Mouse (Mus musculus) spleen, adult 18-20 months (tissue): ENCODE data around the gene Defb45.
A peak's percentile ranks its signal among the peaks of the same experiment; 100 is the strongest.

Source experiments
- DNase-seq, 2 experiments: peaks; one replicate each; pipeline ENCODE4 v3.0.0; 2022; ENCODE audit warnings: mixed read lengths in 2 of 2

The Defb45 gene

DNA sequence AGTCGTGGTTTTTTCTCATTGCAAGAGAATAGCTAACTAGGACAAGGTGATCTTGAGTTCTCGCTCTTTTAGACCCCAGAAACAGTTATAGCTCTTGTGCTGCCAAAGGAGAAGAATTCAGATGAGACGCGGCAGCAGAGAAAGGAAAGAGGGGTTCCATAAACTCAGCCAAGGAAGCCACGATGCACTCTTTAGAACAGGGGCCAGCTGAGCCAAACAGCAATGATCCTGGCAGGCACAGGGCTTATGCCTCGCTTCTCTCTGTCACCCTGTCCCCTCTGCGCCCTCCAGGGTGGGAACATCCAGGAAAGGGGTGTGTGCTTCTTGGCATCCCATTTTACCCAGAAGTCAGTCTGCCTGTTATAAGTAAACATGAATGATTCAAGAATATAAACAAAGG is at the start of gene Defb45:
TSS of gene Defb45 (minus strand) at position 101 of the 400 bp plus-strand sequence.
- DNase-seq = no peak

DNA sequence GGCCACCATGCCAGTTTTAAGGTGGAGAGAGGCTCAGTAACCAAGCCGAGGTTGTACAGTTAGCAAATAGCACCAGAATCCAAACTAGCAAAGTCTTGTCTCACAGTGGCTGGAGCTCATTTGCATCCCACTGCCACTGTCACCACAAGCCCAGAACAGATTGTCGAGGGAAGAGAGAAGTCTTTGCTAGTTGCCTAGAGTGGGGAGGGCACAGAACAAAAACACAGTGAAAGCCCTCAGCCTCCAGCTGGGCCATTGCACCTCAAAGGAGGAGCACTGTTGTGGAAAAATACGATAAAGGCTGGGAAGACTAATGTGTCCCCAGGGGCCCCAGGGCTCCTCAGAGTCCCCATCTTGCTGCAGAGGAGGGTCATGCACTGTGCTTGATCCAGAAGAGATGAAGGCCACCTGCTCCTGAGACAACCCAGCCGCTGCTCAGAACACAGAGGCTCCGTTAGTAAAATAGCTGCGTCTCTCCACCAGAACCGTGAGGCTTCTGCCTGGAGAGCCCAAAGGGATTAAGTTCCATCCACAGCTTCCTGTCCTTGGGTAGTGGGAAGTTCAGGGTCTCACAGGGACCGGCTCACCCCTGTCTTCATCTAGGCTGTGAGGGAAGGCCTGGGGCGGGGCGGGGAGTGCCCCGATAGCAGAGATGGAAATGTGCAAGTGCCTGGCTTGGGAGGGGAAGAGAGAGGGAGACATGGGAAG is 40.4 kb upstream of the Defb45 start:
- no peak for DNase-seq

DNA sequence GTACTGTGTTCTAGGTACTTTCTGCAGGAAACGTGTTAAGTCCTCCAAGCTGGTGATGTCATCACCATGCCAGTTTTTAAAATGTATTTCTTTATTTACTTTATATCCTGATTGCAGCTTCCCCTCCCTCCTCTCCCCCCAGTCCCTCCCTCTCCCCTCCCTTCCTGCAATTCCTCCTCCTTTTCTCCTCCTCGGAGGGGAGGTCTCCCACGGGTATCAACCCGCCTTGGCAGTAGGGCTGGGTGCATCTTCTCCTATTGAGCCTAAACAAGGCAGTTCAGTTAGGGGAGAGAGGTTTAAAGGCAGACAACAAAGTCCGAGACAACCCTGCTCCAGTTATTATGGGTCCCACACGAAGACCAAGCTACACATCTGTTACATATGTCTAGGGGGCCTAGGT is 39.7 kb upstream of the Defb45 start:
- DNase-seq = no peak

DNA sequence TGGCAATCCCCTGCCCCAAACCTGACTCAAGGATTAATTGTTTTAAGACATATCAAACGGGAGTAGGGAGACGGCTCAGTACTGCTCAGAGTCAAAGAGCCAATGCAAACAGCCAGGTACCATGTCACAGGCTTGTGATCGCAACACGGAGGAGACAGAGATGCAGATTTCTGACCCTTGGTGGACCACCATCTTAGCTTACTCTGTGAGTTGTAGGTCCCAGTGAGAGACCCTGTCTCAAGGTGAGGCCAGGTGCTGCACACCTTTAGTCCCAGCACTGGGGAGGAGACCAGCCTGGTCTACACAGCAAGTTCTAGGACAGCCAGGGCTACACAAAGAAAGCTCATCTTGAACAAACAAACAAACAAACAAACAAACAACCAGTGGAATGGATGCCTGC is 38.2 kb upstream of the Defb45 start:
- DNase-seq = no peak

DNA sequence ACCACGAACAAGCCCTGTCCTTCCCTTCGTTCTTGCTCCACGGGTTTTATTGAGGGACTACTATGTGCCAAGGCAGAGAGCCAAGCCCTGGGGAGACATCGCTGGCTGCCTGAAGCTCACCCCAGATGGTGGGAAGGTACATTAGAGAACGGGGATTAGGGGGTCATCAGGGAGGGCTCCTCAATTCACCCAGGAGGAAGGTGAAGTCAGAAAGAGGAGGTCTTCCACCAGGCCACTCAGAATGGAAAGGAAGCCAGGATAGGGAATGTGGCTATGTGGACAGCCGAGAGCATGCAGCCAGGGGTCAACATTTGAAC is 37.8 kb upstream of the Defb45 start:
- no peak for DNase-seq

DNA sequence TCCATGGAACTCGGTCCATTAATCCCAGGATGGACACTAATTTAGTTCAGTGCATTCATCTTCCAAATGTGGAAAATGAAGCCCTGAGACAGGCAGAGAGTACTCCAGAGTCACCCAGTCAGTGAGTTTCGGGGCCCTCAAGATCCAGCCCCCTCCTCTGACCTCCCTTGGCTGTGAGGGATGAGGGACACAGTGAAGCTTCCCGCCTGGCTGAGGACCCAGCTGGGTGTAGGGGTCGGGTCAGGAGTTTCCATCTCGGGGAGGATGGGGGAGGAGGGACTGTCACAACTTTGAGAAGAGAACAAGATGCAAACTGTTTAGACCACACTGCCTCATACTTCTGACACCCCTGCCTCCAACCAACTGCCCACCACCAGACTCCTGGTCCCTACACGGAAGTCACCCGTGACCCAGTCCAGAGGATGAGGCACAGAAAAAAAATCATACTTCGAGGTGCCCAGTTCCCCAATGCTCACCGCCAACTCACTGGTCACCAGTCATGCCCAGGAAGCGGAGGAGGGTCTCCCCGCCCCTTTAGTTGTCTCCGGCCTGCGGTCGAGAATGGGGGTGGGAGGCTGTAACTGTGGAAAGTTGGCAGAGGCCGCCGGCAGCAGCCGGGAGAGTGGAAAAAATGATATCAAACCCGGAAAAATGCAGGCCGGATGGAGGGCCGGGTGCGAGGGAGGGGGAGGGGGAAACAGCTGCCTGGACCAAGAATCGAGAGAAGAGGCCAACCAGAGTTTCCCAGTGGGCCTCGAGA is 37.2 kb upstream of the Defb45 start:
- DNase-seq = peak in 1 of 2 experiments; percentile 27

DNA sequence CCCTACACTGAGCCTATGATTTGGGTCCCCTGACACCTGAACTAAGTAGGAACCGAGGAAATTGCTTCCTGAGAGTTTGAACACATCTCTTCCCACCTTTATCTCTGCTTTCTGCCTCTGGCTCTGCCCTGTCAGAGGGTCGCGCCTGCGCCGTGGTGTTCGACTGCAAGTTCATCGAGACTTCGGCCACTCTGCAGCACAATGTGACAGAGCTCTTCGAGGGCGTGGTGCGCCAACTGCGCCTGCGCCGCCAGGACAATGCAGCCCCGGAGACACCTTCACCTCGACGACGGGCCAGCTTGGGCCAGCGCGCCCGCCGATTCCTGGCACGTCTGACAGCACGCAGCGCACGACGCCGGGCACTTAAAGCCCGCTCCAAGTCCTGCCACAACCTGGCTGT is 35.1 kb upstream of the Defb45 start:
- DNase-seq = no peak

DNA sequence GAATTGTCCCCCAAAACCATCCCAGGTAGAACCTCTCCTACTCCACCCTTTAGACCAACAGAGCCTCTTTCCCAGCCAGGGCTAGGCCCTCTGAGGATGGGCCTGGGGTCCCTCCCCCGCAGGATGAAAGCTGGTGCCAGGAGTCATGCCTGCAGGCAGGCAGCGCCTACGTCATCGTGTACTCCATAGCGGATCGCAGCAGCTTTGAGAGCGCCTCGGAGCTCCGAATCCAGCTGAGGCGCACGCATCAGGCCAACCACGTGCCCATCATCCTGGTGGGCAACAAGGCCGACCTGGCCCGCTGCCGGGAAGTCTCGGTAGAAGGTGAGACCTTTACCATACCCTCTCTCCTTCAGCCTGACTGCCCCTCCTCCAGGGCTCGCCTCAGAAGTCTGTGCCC is 34.1 kb upstream of the Defb45 start:
- DNase-seq = no peak

DNA sequence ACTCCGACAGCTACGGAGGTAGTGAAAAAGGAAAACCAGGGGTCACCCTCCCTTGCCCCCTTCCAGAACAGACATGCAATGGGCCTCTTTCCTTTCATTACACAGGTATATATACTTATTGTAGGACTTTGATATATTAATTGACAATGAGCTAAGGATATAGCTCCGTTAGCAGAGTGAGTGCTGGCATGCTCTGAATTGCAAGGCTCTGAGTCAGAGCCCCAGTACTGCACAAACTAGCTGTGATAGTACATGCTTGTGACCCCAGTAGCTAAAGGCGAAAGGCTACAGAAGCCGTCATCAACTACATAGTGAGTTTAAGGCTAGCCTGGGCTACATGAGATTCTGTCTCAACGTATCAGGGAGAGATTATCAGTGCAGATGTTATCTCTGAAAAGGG is 30.7 kb upstream of the Defb45 start:
- DNase-seq = no peak

DNA sequence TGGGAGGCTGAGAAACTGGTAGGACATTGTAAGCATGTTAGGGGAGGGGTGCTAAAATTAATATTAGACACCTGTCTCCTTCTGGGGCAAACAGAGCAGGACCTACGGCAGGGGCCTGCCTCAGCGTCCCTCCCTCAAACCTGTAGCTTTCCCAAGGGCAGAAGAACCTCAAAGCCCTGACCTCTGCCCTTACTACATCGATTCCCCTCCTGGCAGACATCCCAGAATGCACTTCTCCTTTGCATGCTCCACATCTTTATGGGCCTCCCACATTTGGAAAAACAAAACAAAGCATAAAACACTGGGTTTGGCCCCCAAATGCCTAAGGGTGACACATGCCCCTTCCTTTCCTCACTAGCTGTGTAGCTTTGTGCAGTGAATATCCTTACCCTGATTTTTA is 30.0 kb upstream of the Defb45 start:
- DNase-seq = no peak

DNA sequence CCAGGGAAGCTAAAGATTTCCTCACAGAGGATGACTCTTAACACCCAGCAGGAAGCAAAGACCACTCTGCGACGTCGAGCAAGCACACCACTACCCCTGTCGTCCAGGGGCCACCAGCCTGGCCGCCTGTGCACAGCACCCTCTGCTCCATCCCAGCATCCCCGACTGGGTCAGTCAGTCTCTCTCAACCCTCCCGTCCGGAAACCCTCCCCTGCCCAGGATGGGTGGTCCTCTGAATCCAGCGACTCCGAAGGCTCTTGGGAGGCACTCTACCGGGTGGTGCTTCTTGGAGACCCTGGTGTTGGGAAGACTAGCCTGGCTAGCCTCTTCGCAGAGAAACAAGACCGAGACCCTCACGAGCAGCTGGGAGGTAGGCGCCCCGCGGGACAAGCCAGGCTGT is 28.9 kb upstream of the Defb45 start:
- no peak for DNase-seq

DNA sequence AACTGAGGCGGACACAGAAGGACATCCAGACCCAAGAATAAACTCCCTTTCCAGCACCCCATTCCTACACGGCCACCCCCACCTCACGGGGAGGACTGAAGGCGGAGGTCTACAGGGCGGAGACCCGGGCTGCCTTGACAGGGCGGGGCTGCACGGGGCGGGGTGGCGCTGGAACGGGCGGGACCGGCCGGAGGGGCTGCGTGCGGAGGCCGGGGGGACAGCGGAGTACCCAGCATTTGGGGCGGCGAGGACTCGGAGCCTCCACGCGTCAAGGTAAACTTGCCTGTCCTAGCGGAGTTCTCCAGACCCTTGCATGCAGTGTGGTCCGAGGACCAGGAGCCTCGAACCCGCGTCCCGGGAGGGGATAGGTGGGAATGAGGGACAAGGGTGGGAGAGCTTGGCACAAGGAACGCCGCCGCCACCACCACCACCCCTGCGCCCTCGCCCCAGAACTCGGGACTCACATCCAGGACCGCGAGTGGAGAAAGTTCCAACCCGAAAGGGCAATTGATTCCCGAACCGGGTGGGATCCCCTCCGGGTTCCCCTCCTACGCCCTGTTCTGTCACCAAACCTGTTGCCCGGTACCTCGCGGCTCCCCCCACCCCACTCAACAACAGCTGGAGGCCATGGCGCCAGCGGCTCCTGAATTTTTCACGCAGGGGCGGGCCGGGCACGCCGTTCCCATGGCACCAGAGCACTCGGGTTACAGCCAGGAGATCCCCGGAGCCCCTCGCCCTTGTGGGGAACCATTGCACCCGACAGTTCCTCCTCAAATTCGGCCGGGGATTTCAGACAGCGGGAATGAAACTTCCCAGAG is 27.8 kb upstream of the Defb45 start, which contains the start of gene Rem1:
TSS of gene Rem1 (plus strand) at position 178 of the 818 bp plus-strand sequence.
- DNase-seq = no peak

DNA sequence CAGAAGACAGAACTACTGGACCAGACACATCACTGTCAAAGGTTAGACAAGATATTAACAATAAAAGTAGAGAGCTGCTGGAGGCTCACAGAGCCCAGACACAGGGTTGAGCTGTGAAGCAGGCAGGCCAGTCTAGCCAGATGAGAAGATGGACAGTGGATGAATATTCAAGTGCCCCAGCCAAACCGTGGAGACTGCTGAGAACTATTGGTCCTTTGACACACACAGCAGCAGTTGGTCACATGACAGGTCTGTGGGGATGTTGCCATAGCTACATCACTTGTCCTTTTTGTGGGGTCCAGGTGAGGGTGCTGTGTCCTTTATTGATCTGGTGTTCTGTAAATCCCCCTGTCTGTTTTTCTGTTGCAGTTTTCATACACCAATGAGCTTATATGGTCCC is 26.1 kb upstream of the Defb45 start:
- no peak for DNase-seq

DNA sequence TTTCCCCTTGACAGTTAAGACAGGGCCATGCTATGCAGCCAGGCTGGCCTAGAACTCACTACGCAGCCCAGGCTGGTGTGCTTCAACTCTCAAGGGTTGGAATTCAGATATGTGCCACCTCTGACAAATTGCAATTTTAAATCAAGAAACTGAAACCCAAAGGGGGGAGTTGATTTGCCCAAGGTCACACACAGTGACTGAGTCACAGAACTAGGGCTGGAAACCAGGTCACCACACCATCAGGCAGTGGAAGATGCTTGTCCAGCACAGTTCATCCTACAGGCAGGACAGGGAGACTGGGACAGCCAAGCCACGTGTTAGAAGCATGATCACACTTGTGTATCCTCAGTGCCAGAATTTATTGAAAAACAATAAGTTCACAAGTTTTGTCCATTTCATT is 25.4 kb upstream of the Defb45 start:
- DNase-seq = no peak

DNA sequence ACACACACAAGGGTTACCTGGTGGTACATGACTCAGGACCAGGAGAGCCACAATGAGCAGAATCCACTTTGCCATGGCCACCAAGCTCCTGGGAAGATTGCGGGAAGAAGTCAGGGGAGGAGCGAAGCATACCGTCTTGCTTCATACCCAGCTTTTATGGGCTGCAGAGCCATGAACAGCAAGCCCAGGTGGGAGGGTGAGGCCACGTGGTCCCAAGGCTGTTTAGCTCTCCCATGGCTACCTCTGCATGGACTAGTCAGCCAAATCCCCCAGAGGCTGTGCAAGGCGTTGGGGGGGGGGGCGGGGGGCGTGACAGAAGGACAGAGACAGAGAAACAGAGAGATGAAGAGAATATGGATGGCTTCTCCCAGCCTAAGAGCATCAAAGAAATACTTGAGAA is 23.8 kb upstream of the Defb45 start, which contains the start of gene Defb25:
TSS of gene Defb25 (minus strand) at position 101 of the 400 bp plus-strand sequence.
- DNase-seq = no peak

DNA sequence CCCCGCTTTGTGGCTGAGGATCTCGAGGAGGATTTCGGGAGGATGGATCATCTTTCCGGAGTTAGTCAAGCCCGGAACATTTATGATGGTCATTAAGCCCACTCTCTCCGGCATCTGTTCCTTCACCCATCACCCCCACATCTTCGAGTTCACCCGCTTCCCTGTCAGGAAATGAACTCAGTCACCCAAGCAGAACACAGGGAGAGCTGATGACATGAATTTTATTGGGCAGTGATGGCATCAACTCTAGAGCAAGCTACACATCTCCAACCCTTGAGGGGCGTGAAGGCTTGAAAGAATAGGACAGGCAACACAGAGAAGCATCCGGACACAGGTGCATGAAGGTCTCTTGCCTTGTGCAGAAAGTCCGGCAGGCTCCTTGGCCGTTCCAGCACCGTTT is 23.0 kb upstream of the Defb45 start:
- DNase-seq = no peak

DNA sequence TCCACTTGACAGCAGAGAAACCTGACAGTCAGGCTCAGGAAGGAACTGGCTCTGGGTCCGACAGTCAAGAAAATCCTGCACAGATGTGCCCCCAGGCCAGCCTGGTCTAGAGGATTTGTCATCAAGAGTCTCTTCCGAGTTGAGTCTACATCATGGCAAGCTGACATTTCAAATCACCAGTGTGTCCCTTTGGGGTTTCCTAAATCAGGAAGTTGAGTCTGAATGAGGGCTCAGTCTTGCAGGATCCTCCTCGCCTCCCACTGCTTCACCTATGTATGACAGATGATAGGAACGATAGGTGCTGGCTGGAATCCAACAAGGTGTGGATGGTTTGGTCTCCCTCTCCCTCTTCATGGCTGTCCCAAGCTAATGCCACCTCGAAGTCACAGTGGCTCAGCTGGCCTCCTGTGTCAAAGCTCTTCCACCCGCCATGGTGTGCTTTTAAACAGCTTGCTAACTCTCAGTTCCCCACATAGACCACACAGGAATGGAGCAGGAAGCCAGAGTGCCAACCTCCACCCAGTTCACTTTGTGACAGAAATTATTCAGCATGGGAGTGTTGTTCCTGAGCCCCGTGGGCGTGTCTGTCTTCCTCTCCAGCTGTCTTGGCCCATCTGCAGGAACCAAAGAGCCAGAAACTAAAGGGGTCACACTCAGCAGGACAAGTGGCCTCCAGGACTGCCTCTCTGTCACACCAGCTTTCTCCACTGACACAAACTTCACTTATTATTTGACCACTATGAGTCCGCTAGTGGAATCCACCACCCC is 21.4 kb upstream of the Defb45 start:
- DNase-seq = no peak

DNA sequence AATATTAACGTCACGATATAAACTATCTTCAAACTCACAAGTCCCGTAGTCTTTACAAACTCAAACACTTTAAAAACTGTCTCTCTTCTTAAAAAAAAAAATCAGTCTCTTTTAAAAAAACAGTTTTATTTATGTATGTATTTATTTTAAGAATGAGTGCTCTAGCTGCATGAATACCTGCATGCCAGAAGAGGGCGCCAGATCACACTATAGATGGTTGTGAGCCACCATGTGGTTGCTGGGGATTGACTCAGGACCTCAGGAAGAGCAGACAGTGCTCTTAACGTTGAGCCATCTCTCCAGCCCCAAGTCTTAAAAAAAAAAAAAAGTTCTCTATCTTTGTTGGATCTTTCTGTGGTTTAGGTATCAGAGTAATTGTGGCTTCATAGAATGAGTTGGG is 18.2 kb upstream of the Defb45 start:
- no peak for DNase-seq

DNA sequence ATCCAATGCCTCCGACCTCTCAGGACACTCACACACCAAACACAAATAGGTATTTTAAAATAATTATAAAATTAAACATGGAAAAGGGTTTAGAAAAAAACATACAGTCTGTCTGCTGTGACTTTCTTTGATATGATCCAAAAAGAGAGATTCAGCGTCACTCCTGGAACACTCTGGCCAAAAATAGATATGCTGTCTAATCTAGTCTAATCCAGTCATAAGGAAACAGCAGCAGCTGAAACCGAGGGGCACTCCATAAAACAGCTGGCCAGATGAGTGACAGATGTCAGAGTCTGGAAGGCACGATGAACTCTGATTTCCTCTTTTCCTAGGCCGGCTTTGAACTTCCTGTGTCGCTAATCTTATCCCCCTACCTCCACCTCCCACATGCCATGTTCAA is 17.3 kb upstream of the Defb45 start:
- no peak for DNase-seq

DNA sequence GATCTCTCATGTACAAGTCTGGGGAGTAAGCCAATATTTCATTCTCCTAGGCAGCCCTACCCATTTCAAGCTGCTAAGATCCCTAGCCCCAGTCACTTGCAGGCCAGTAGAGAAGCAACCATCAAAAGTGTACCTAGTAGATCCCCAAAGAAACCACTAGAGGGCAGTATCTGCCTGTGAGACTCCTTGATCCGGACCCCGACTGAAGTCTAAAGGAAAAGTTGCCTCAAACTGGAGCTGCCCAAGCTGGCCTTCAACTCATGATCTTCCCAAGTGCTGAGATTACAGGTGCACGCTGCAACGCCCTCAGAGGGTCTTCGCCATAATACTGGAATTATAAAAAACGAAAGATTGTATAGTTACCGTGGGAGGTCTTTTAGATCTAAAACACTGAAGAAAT is 16.4 kb upstream of the Defb45 start:
- peak in 1 of 2 experiments; percentile 21 for DNase-seq

DNA sequence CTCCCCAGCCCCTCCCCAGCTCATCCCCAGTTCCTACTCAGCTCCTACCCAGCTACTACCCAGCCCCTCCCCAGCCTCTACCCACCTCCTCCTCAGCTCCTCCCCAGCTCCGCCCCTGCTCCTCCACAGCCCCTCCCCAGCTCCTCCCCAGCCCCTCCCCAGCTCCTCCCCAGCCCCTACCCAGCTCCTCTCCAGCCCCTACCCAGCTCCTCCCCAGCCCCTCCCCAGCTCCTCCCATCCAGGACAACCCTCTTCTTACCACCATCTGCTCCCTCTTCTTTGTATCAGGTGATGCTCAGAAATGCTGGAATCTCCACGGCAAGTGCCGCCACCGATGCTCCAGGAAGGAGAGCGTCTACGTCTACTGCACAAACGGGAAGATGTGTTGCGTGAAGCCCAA is 13.0 kb upstream of the Defb45 start:
- no peak for DNase-seq

DNA sequence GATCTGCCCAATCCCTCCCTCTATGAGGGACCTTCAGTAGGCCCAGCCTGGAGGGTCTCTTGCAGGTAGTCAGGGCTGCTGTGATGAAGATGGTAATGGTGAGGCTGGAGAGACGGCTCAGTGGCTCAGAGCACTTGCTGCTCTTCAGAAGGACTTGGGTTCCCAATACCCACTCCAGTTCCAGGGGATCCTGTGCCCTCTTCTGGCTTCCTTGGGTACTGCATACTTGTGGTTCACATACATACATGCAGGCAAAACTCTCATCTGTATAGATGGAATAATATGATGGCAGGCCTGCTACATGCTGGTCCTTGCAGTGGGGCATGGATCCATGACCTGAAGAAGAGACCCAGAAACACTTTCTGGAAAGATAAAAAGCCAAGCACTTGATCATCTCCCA is 9.5 kb upstream of the Defb45 start:
- DNase-seq = no peak

DNA sequence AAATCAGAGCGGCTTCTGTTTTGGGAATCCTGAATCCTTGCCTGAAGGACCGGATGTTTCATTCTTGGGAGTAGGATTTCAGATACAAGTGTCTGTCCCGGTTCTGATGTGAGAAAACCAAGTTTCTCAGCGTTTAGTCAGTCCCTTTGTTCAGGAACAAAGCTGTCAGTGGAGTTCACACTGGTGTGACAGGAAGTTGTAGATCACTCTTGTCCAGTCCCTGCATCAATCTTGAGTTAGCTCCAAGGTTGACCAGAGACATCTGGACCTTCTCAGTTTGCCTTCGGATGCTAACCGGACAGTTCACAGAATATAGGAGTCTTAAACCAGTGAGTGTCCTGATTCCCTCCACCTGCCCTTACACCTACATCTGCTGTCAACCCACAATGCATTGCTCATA is 8.5 kb upstream of the Defb45 start:
- no peak for DNase-seq
